Mouse (Mus musculus) megakaryocyte, embryonic 14.5 days (primary cell): ENCODE results near the gene Mrto4. TPM values are rescaled to one million over a fixed set of nuclear protein-coding genes. Genes with fewer than 3 reads are reported as not detected.

Source experiments
- H3K27me3 ChIP-seq: replicated peaks from 2 replicates; pipeline ENCODE3; 2012; ENCODE audit warnings: inconsistent platforms
- H3K36me3 ChIP-seq: replicated peaks from 2 replicates; pipeline ENCODE3; 2012; ENCODE audit warnings: low read length, inconsistent platforms, mixed read lengths
- H3K4me1 ChIP-seq: 2 replicates; pipeline ENCODE4 v1.6.1; 2012; ENCODE audit warnings: inconsistent platforms
- H3K4me3 ChIP-seq: replicated peaks from 2 replicates; pipeline ENCODE3; 2012; ENCODE audit warnings: moderate library complexity, mild to moderate bottlenecking, inconsistent platforms
- H3K9me3 ChIP-seq: 2 replicates; pipeline ENCODE4 v1.6.1; 2012; ENCODE audit warnings: inconsistent platforms
- FLI1 ChIP-seq: IDR thresholded peaks from 2 replicates; pipeline ENCODE4 v1.6.1; 2012; ENCODE audit warnings: low read length, inconsistent platforms, mixed read lengths
- GATA1 ChIP-seq: IDR thresholded peaks from 3 replicates; pipeline ENCODE4 v1.6.1; 2012; ENCODE audit warnings: mixed read lengths, low read length, inconsistent platforms, borderline replicate concordance
- polyA plus RNA-seq: library from polyadenylated mRNA; stranded (reverse); fragments of >175 nt; gene quantifications from 2 replicates; pipeline ENCODE4 v1.2.3, GENCODE M21; 2012; ENCODE audit warnings: low replicate concordance; ENCODE audit not compliant: insufficient read depth

Mrto4 gene
- polyA plus RNA-seq, 1 experiment = 38.8 TPM

DNA sequence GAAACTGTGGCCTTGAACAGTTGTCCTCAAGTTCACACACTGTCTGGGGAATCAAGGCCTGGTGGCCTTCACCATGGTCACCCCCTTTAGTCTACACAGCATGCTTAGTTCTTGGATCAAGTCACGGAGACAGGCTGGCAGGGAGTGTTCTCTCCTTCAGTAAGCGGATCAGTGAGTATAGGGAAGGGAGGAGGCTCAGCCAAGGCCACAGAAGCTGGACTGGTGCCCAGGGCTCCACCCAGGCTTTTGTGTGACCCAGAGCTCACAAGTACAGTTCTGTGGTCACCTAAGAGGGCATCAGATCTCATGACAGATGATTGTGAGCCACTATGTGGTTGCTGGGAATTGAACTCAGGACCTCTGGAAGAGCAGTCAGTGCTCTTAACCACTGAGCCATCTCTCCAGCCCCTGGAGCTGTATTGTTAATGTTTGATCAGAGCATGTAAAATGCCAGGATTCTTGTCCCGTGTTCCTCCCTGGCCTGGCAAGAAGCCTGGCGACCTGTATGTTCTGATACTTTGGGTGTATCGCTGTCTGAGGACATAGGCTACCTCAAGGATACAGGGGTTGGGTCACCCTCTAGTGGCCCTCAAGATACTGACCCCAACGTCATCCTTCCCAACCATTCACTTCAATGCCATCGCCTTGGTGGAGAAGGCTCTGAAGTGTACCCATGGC lies 10.7 kb downstream of the Mrto4 start:
- TF ChIP-seq FLI1 (no peak), GATA1 (no peak)
- H3K4me1 ChIP-seq = peaks cover 6% of the 10 kb centered on the region
- H3K36me3 ChIP-seq = peaks cover 15% of the 10 kb centered on the region
- H3K4me3 ChIP-seq = no peak overlapping the region
- H3K9me3 ChIP-seq = no peaks in the 10 kb centered on the region
- H3K27me3 ChIP-seq = peaks cover 7% of the 10 kb centered on the region

DNA sequence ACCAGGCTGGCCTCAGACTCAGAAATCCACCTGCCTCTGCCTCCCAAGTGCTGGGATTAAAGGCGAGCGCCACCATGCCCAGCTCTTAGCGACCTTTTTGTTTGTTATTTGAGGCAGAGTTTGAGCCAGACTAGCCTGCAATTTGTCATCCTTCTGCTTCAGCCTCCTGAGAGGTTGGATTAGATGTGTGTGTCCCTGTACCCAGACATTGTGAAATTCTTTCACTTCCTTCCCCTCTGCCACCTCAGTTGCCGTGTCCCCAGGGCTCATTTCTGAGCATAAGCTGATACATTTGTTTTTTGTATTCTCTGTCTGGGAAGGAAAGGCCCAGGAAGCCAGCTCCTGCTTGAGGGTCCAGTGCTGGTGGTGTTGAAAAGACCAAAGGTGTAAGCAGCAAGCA lies 11.5 kb downstream of the Mrto4 start:
- no peaks in the 10 kb centered on the region for H3K9me3 ChIP-seq
- no peak overlapping the region for H3K4me3 ChIP-seq
- peaks cover 9% of the 10 kb centered on the region for H3K4me1 ChIP-seq
- peaks cover 7% of the 10 kb centered on the region for H3K36me3 ChIP-seq
- TF ChIP-seq GATA1 = no peak
- no peak for TF ChIP-seq FLI1
- H3K27me3 ChIP-seq = peaks cover 7% of the 10 kb centered on the region

DNA sequence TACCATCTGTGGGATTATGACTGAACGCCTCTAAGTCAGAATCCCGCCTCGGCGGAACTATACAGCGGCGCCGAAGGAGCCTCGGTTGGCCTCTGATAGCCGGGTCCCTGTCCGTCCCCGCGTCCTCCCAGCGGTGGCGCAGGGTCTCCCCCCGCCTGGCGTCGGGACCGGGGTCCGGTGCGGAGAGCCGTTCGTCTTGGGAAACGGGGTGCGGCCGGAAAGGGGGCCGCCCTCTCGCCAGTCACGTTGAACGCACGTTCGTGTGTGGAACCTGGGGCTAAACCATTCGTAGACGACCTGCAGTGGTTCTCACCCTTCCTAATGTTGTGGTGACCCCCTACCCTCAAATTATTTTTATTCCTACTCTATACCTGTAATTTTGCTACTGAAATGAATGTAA lies 14.2 kb downstream of the Mrto4 start:
- Histone ChIP-seq H3K4me1 (peaks cover 17% of the 10 kb centered on the region), H3K9me3 (no peaks in the 10 kb centered on the region)

DNA sequence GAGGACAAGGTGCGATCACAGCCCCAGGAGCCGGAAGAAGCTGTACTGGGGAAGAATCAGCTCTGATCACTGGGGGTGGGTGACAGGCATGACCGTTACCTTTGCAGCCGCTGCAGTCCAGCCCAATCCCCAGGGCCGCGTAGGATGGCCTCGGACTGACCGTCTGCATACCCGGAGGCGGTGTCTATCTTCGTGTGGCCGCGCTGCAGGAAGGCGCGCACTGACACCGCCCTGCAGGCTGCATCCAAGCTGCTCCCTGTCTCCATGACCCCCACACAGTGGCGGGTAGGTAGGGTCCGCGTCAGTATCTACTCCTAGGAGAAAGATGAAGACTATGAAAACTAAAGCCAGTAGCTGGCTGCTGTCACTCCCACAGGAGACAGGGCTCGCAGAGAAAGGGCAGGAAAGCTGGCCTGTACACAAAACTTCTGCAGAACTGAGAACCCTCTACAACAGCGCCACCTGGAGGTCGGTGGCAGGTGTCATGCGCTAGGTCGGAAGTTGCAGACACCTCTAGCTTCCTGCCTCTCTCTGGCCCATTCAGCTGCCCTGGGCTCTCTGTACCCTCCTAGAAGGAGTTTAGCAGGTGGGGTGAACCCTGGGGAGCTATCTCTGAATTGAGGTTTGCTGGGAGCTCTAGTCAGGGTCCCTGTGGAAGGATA lies 15.4 kb downstream of the Mrto4 start:
- Histone ChIP-seq H3K27me3 (peaks cover 13% of the 10 kb centered on the region), H3K9me3 (no peaks in the 10 kb centered on the region), H3K36me3 (no peaks in the 10 kb centered on the region), H3K4me1 (peaks cover 17% of the 10 kb centered on the region), H3K4me3 (peak overlapping the region; percentile 90)
- no peak for TF ChIP-seq GATA1
- TF ChIP-seq FLI1 = no peak

More for the DNA sequence above, 14.2 kb downstream of the Mrto4 start:
- no peaks in the 10 kb centered on the region for H3K36me3 ChIP-seq
- no peak overlapping the region for H3K4me3 ChIP-seq
- no peak for TF ChIP-seq FLI1
- no peak for TF ChIP-seq GATA1
- peaks cover 7% of the 10 kb centered on the region for H3K27me3 ChIP-seq

DNA sequence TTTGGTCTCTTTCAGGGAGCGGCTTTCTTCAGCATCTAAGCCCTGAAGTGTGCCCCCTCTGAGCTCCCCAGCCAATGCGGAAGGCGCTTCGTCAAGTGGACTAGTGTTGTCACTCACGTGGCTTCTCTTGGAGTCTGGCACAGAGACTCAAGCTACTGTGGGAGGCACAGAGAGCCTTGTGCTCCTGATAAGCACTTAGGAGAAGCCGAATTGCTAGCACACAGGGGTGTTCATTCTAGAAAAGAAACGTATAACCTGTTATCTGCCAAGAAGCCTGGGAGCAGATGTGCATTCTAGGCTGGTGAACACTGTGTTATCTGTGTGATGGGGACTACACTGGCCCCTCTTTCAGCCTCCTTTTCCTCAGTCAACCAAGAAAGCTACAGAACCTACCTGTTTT lies 16.9 kb downstream of the Mrto4 start:
- no peak overlapping the region for H3K4me3 ChIP-seq
- H3K4me1 ChIP-seq = peaks cover 24% of the 10 kb centered on the region

DNA sequence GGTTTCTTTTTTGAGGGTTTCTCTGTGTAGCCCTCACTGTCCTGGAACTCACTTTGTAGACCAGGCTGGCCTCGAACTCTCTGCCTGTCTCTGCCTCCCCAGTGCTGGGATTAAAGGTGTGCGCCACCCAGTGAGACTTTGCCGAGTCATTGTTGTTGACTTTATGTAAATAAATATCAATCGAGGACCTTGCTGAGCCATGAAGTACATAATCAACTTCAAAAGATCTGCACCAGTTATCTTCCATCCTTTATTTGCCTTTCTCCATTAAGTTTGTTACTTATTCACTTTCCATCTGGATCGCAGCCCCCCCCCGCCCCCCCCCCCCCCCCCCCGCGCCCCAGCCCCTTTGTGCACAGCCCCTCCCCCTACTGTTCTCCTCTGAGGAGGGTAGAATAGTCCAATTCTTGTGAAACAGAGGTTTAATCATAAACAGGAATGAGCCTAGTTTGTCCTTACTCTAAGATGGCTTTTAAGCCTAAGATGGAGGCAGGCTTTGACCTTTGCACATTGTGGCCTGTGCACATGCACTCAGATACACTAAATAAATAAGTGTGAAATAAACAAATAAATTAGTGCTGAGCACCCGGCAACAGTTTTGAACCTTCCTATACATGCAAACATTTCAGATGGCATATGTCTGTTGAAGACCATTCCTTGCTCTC lies 17.6 kb downstream of the Mrto4 start:
- Histone ChIP-seq H3K4me1 (peaks cover 30% of the 10 kb centered on the region), H3K9me3 (no peaks in the 10 kb centered on the region), H3K36me3 (no peaks in the 10 kb centered on the region), H3K27me3 (peaks cover 16% of the 10 kb centered on the region), H3K4me3 (no peak overlapping the region)
- TF ChIP-seq FLI1 (no peak), GATA1 (no peak)

More for the DNA sequence above, 16.9 kb downstream of the Mrto4 start:
- no peaks in the 10 kb centered on the region for H3K9me3 ChIP-seq
- peaks cover 16% of the 10 kb centered on the region for H3K27me3 ChIP-seq
- H3K36me3 ChIP-seq = no peaks in the 10 kb centered on the region
- TF ChIP-seq FLI1 = no peak
- no peak for TF ChIP-seq GATA1

DNA sequence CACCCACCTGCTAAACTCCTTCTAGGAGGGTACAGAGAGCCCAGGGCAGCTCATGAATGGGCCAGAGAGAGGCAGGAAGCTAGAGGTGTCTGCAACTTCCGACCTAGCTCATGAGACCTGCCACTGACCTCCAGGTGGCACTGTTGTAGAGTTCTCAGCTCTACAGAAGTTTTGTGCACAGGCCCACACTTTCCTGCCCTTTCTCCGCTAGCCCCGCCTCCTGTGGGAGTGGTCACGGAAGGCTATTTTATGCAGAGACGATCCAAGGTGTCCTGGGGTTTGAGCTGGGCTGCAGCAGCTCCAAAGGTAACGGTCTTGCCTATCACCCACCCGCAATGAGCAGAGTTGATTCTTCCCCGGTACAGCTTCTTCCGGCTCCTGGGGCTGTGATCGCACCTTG lies 21.8 kb downstream of the Mrto4 start:
- Histone ChIP-seq H3K36me3 (no peaks in the 10 kb centered on the region), H3K4me1 (peaks cover 20% of the 10 kb centered on the region), H3K9me3 (peaks cover 7% of the 10 kb centered on the region; the same call in 1 of the 2 replicates), H3K27me3 (peaks cover 17% of the 10 kb centered on the region), H3K4me3 (peak overlapping the region; percentile 90)
- TF ChIP-seq GATA1 (no peak), FLI1 (no peak)

DNA sequence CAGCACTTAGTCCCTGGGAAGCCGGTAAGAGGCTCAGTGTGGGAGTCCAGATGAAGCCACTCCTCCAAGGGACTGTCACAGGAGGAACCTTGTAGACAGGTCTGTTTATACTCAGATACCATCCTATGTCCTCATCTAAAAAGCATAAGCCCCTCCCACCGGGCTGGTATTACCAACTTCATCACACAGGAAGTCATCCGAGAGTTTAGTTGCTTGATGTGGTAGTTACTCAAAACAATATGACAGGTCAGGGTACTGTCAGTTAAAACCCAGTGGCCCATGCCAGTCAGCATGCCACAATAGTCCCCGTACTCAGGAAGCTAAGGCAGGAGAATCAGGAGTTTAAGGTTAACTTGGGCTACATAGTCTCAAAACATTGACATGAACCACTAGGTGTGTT lies 32.6 kb downstream of the Mrto4 start:
- Histone ChIP-seq H3K36me3 (peaks cover 31% of the 10 kb centered on the region), H3K9me3 (peaks cover 3% of the 10 kb centered on the region), H3K27me3 (peaks cover 6% of the 10 kb centered on the region), H3K4me3 (no peak overlapping the region), H3K4me1 (peaks cover 11% of the 10 kb centered on the region)
- TF ChIP-seq FLI1 (no peak), GATA1 (no peak)

DNA sequence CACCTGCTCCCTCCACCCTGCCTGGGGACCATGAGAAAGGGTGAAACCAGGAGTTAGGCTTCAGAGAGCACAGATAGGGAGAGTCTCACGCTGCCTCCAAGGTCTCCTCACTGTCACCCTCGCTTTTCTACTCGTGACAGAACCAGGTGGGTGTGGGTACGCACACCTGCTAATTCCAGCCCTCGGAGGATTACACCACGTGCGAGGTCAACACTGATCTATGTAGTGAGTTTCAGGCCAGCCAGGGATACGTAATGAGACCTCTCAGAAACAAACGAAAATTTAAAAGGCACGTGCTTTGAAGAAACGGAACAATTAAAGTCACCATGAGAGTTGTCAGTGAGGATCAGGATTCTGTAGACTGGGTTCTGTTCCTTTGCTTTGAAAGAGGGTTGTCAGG lies 33.9 kb downstream of the Mrto4 start:
- no peak overlapping the region for H3K4me3 ChIP-seq
- peaks cover 11% of the 10 kb centered on the region for H3K4me1 ChIP-seq
- TF ChIP-seq GATA1 (no peak), FLI1 (no peak)
- no peaks in the 10 kb centered on the region for H3K9me3 ChIP-seq
- H3K27me3 ChIP-seq = peaks cover 12% of the 10 kb centered on the region
- H3K36me3 ChIP-seq = peaks cover 39% of the 10 kb centered on the region

DNA sequence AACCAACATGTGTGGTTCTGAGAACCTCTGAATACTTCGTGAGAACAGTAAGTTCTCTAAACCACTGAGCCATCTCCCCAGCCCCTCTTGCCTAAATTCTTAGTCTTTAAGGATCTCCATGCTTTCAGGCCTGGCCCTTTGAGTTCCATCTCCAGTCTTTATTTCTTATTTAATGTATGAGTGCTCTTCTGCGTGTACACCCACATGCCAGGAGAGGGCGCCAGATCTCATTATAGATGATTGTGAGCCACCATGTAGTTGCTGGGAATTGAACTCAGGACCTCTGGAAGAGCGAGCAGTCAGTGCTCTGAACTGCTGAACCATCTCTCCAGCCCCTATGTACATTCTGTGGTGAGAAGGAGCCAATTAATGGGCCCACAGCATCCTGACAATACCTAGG lies 39.7 kb downstream of the Mrto4 start:
- Histone ChIP-seq H3K36me3 (peaks cover 41% of the 10 kb centered on the region), H3K27me3 (peaks cover 21% of the 10 kb centered on the region), H3K4me1 (peaks cover 44% of the 10 kb centered on the region), H3K4me3 (no peak overlapping the region), H3K9me3 (no peaks in the 10 kb centered on the region)
- no peak for TF ChIP-seq GATA1
- TF ChIP-seq FLI1 = no peak
